Mouse (Mus musculus): ENCODE results near the gene Clk2.

Gene Clk2

DNA sequence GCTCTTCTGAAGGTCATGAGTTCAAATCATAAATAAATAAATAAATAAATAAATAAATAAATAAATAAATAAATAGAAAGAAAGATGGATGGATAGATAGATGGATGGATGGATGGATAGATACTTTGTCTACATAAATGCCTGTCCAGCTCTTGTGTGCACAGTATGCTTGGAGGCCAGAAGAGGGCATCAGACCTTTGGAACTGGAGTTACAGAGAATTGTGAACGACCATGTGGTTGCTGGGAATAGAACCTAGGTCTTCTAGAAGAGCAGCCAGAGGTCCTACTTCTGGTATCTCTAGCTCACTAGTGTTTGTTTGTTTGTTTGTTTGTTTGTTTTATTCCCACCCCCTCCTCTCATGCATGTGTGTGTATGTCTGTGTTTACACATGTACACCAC lies 28.8 kb downstream of the Clk2 start:
- Histone ChIP-seq H3K36me3 (ENCODE audit: control insufficient read depth, insufficient read depth, low read length, poor library complexity, severe bottlenecking) (no peaks in the 10 kb centered on the region), H3K27me3 (ENCODE audit: control insufficient read depth, insufficient read depth, low read length, poor library complexity, severe bottlenecking) (no peaks in the 10 kb centered on the region)
- no peak for DNase-seq (ENCODE audit: low read depth, low spot score)

DNA sequence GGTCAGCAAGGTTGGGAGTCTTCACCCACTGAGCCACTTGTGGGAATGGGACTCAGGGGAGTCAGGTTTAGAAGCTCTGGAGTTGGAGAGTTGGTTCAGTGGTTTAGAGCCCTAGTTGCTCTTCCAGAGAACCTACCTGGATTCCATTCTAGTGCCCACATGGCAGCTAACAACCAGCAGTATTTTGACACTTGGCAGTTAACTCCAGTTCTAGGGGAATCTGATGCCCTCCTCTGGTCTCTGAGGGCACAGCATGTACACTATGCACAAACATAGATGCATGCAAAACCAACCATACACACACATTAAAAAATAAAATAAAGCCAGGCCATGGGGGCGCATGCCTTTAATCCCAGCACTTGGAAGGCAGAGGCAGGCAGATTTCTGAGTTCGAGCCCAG lies 29.3 kb downstream of the Clk2 start:
- Histone ChIP-seq H3K36me3 (ENCODE audit: control insufficient read depth, insufficient read depth, low read length, poor library complexity, severe bottlenecking) (no peaks in the 10 kb centered on the region), H3K27me3 (ENCODE audit: control insufficient read depth, insufficient read depth, low read length, poor library complexity, severe bottlenecking) (no peaks in the 10 kb centered on the region)
- peak; percentile 69 for DNase-seq (ENCODE audit: low read depth, low spot score)

DNA sequence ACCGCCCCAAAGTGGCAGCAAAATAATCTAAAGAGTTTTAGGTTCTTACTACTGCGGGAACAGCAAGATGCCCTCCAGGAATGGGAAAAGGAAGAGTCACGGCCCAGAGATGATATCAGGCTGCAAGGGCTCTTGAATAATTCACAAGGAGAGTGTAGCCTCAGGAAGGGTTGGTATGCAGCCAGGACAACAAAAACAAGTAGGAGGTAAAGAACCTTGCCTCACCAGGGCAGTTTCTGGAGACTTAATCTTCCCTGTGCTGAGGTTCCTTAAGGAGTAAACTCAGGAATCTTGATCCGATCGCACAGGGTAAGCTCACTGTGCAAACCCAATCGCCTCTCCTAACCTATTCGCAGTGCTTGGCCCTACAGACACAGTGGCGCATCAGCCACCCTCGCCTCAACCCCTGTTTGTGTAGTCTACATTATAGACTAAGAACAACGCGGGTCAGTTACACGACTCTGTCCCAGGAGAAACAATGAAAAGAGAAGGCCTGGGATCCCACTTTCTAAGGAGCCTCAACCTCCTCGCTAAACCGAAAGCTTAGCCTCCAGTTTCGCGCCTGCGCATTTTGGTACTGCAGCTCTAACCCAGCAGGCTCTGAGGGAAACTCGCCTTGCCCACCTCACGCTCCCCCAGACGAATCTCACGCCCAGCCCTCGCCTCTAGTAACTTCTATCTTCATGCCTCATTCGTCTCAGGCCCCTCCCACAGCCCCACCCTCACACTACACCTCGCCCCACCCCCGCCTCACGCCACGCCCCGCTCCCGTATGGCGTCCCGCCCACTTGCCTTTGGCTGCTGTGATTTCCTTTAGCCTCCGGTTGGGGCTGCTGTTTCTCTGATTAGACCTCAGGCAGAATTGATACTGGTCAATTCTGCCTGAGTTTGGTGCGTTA lies 31.6 kb downstream of the Clk2 start:
- peak; percentile 97 for DNase-seq (ENCODE audit: low read depth, low spot score)
- Histone ChIP-seq H3K36me3 (ENCODE audit: control insufficient read depth, insufficient read depth, low read length, poor library complexity, severe bottlenecking) (no peaks in the 10 kb centered on the region), H3K27me3 (ENCODE audit: control insufficient read depth, insufficient read depth, low read length, poor library complexity, severe bottlenecking) (no peaks in the 10 kb centered on the region)

DNA sequence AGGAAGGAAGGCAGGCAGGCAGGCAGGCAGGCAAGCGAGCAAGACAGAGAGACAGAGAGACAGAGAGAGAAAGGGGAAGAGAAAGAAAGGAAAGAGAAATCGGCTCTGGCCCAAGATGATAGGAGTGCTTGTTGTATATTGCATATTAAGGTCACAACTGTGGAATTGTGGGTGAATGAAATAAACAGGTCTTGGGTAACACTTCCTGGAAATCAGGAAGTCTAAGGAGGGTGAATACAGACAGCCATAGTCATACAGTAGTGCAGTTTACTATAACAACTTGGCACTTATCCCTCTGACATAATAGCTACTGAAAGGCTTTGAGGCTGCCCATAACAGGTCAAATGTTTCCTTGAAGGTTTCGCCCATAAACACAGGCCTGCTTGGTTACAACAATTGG lies 35.2 kb downstream of the Clk2 start:
- DNase-seq (ENCODE audit: low read depth, low spot score), result peak; percentile 32
- no peaks in the 10 kb centered on the region for H3K27me3 ChIP-seq (ENCODE audit: control insufficient read depth, insufficient read depth, low read length, poor library complexity, severe bottlenecking)
- H3K36me3 ChIP-seq (ENCODE audit: control insufficient read depth, insufficient read depth, low read length, poor library complexity, severe bottlenecking), result no peaks in the 10 kb centered on the region; the same call in 1 of the 2 replicates

DNA sequence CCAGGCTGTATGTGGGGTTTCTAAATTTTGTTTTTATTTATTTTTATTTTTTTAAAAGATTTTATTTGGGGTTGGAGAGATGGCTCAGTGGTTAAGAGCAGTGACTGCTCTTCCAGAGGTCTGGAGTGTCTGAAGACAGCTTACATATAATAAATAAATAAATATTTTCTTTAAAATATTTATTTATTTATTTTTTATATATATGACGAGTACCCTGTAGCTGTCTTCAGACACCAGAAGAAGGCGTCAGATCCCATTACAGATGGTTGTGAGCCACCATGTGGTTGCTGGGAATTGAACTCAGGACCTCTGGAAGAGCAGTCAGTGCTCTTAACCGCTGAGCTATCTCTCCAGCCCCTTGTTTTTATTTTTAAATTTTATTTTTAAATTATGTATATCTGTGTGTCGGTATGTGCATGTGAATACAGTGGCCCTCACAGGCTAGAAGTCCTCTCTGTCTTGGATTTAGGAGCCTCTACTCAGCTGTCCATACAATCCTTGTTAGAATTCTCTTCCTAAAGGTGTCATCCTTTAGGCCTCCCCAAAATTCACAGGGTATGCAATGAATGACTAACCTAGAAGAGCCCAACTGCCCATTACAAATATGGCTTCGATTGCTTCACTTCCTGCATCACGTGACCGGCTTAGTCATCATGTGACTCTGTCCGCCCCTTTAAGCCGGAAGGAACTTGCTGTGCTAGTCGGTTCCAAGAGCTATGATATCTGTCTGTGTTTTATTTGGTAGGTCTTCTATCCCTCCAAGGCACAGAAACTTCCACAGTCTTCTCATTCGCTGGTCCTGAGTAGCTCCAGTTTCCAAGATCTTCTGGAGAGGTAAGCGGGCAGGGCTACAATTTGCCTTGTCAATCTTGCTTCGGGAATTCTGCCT lies 37.9 kb downstream of the Clk2 start, which contains the start of gene Gba:
TSS of gene Gba (plus strand) at position 676 of the 889 bp plus-strand sequence.
- no peaks in the 10 kb centered on the region for H3K27me3 ChIP-seq (ENCODE audit: control insufficient read depth, insufficient read depth, low read length, poor library complexity, severe bottlenecking)
- H3K36me3 ChIP-seq (ENCODE audit: control insufficient read depth, insufficient read depth, low read length, poor library complexity, severe bottlenecking), result peaks cover 3% of the 10 kb centered on the region; the same call in 1 of the 2 replicates
- peak; percentile 95 for DNase-seq (ENCODE audit: low read depth, low spot score)

DNA sequence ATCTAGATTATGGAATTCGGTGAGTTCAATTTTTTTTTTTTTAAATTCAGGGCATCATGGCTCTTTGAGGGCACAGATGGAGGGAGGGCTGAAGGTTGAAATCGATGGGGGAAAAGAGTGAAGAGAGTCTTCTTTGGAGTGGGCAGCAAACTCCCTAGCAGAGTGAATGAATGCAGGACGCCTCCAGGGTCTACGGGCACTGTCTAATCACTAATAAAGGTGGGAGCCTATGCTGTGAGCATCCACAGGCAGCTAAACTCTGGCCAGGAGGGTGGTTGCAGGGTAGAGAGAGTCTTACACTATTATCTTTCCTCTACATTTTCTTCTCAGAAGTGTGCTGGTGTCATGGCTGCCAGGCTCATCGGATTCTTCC lies 38.5 kb downstream of the Clk2 start:
- H3K27me3 ChIP-seq (ENCODE audit: control insufficient read depth, insufficient read depth, low read length, poor library complexity, severe bottlenecking), result no peaks in the 10 kb centered on the region
- no peak for DNase-seq (ENCODE audit: low read depth, low spot score)
- H3K36me3 ChIP-seq (ENCODE audit: control insufficient read depth, insufficient read depth, low read length, poor library complexity, severe bottlenecking), result peaks cover 5% of the 10 kb centered on the region; the same call in 1 of the 2 replicates

DNA sequence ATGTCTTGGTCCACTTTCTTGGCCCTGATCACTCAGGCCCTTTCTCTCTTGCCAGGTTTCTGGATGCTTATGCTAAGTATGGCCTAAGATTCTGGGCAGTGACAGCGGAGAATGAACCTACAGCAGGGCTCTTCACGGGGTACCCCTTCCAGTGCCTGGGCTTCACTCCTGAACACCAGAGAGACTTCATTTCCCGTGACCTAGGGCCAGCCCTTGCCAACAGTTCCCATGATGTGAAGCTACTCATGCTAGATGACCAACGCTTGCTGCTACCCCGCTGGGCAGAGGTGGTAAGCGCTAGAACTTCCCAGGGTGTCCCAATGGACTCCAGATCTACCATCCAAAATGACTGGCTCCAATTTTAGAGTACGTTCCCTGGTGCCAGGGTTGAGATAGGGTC lies 41.5 kb downstream of the Clk2 start:
- peaks cover 9% of the 10 kb centered on the region; the same call in 1 of the 2 replicates for H3K36me3 ChIP-seq (ENCODE audit: control insufficient read depth, insufficient read depth, low read length, poor library complexity, severe bottlenecking)
- H3K27me3 ChIP-seq (ENCODE audit: control insufficient read depth, insufficient read depth, low read length, poor library complexity, severe bottlenecking), result no peaks in the 10 kb centered on the region
- DNase-seq (ENCODE audit: low read depth, low spot score), result no peak

DNA sequence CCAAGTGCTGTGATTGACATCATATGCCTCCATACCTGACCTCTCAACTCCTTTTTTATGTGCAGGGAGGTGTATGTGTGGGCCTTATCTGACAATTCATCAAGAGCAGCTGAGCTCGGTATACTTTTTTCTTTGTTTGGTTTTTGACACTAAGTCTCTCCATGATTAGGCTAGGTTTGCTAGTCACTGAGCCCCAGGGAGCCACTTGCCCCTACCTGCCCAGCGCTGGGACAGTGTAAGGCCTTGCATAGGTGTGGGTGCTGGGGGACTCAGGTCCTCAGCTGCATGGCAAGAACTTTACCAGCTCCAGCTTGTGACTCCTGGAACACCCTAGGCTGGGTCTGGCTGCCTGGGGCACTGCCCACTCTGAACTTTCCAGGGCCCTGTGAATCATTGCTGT lies 42.1 kb downstream of the Clk2 start:
- DNase-seq (ENCODE audit: low read depth, low spot score), result no peak
- Histone ChIP-seq H3K27me3 (ENCODE audit: control insufficient read depth, insufficient read depth, low read length, poor library complexity, severe bottlenecking) (no peaks in the 10 kb centered on the region), H3K36me3 (ENCODE audit: control insufficient read depth, insufficient read depth, low read length, poor library complexity, severe bottlenecking) (peaks cover 9% of the 10 kb centered on the region; the same call in 1 of the 2 replicates)

DNA sequence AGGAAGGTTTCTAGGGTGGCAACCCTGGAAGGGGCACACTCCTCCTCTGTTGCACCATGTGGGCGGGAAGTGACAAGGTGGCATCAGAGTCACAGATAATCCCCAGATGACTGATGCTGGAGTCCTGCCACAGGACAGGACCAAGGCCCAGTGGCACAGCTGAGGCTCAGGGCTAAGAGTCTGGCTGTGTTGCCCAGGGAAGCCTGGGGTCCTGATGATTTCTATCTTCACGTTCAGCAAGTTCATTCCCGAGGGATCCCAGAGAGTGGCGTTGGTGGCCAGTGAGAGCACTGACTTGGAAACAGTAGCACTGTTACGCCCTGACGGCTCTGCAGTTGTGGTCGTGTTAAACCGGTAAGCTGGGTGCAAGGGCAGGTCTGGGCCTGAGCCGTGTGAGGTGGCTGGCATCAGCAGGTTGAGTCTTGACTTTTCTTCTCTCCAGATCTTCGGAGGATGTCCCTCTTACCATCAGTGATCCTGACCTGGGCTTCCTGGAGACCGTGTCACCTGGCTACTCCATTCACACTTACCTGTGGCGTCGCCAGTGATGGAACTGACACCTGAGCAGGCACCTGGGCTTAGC lies 43.6 kb downstream of the Clk2 start:
- H3K27me3 ChIP-seq (ENCODE audit: control insufficient read depth, insufficient read depth, low read length, poor library complexity, severe bottlenecking), result no peaks in the 10 kb centered on the region
- DNase-seq (ENCODE audit: low read depth, low spot score), result no peak
- peaks cover 9% of the 10 kb centered on the region; the same call in 1 of the 2 replicates for H3K36me3 ChIP-seq (ENCODE audit: control insufficient read depth, insufficient read depth, low read length, poor library complexity, severe bottlenecking)

DNA sequence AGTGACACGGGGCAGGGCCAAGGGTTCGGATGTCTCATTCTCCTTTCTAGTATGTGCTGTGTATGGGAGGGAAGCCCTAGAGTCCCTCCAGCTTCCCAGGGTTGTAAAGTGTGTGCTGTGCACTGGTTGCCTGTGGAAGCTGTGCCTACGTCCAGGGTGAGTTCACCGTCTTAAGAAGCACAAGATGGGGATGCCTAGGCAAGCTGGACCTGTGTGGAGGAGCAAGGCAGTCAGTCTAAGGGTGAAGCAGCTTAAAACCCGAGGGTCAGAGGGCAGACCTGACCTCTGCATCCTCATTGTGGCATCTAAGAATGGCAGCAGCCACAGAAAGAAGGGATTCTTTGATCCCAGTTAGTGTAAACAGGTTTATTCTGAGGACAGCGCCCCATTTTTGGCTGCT lies 44.1 kb downstream of the Clk2 start:
- DNase-seq (ENCODE audit: low read depth, low spot score), result no peak
- no peaks in the 10 kb centered on the region for H3K27me3 ChIP-seq (ENCODE audit: control insufficient read depth, insufficient read depth, low read length, poor library complexity, severe bottlenecking)
- peaks cover 9% of the 10 kb centered on the region; the same call in 1 of the 2 replicates for H3K36me3 ChIP-seq (ENCODE audit: control insufficient read depth, insufficient read depth, low read length, poor library complexity, severe bottlenecking)

DNA sequence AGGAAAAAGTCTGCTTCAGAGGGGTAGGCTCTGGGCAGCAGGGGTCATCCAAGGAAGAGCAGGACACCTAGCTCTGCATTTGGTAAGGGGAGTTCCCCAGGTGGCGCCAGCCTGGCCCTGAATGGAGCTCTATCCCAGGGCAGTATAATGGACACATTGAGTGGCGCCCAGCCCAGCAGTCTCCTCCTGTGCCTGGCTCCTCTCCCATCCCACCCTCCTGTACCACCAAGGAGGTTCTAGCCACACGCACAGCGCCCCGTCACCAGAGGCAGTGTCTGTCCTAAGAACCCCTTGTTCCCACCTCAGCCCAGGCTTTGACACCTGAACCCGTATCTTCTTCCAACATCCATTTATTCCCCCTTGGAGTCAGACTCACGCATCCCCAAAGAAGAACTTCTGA lies 45.1 kb downstream of the Clk2 start:
- H3K27me3 ChIP-seq (ENCODE audit: control insufficient read depth, insufficient read depth, low read length, poor library complexity, severe bottlenecking), result no peaks in the 10 kb centered on the region
- DNase-seq (ENCODE audit: low read depth, low spot score), result no peak
- H3K36me3 ChIP-seq (ENCODE audit: control insufficient read depth, insufficient read depth, low read length, poor library complexity, severe bottlenecking), result peaks cover 9% of the 10 kb centered on the region; the same call in 1 of the 2 replicates

DNA sequence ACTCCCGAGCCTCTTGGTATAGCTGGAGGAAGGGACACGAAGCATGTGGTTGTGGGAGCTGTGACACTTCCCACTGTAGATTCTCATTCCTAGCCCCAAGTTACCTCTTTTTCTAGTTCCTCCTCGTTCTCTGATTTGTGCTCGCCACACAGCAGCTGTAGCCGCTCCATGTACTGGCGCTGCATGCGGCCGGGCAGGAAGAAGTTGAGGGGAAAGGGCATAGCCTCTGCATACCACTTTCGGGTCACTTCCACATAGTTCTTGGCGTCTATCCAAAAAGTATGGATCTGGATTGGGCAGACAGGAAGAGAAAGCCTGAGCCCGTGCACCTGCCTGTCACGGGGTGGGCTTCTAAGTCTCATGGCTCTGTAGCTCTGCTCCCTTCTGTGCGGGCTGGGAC lies 45.6 kb downstream of the Clk2 start:
- no peak for DNase-seq (ENCODE audit: low read depth, low spot score)
- Histone ChIP-seq H3K36me3 (ENCODE audit: control insufficient read depth, insufficient read depth, low read length, poor library complexity, severe bottlenecking) (peaks cover 9% of the 10 kb centered on the region; the same call in 1 of the 2 replicates), H3K27me3 (ENCODE audit: control insufficient read depth, insufficient read depth, low read length, poor library complexity, severe bottlenecking) (no peaks in the 10 kb centered on the region)

DNA sequence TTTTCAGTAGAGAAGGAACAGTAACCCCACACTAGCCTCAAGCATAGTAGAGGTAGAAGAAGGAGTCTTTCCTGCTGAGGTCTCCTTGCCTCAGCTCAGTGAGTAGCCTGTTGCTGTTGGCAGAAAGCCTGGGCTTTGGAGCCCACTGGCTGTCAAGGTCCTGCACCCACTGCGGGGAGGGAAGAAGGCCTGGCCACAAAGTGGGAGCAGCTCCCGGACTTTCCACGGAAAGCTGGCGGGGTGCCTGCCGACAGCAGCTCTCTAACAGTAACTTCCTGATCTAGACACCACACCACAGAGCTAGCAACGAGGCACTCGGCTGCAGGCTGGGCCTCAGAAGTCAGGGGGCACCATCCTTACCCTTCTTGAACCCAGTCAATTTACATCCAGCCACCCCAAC lies 46.1 kb downstream of the Clk2 start:
- Histone ChIP-seq H3K36me3 (ENCODE audit: control insufficient read depth, insufficient read depth, low read length, poor library complexity, severe bottlenecking) (peaks cover 6% of the 10 kb centered on the region; the same call in 1 of the 2 replicates), H3K27me3 (ENCODE audit: control insufficient read depth, insufficient read depth, low read length, poor library complexity, severe bottlenecking) (no peaks in the 10 kb centered on the region)
- no peak for DNase-seq (ENCODE audit: low read depth, low spot score)

DNA sequence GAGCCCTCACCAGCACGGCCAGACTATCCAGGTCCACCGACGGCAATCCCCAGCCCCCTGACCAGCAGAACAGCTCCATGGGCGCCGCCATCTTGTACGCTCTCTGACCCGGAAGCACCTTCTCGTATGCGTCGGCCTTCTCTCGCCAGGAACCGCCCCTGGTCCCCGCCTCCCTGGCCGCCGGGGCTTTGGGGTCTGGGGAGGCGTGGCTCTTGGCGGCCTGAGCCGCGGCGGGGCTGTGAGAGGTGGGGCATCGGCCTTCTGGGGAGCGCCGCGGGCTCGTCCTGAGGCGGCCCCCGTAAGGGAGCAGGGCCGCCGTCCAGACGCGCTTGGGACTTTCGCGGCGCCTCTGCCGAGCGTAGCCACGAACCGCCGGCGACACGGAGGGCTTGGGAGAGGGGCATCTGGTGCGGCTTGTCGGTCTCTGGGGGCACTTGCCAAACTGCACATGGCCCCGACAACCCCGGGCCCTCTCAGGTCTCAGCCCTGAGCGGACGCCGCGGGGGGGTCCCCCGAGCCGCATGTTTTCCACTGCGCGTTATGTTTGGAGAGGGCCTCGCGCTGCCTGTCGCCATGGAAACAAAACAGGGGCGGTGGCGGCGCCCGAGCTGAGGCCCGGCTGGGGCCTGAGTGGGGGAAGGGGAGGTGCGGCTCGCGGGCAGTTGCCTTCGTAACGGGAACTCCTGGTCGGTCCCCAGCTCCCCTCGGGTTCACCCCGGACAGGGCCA lies 49.4 kb downstream of the Clk2 start:
- H3K27me3 ChIP-seq (ENCODE audit: control insufficient read depth, insufficient read depth, low read length, poor library complexity, severe bottlenecking), result no peaks in the 10 kb centered on the region
- peak; percentile 97 for DNase-seq (ENCODE audit: low read depth, low spot score)
- peaks cover 3% of the 10 kb centered on the region; the same call in 1 of the 2 replicates for H3K36me3 ChIP-seq (ENCODE audit: control insufficient read depth, insufficient read depth, low read length, poor library complexity, severe bottlenecking)
